Mouse (Mus musculus) CD4-positive, CD25-positive, alpha-beta regulatory T cell, adult 2 months (primary cell): Measurements from ENCODE around the gene Vdr.
"Not testable (repeated sequence)": the region's sequence is repeated elsewhere in the genome, so short reads cannot be mapped to it uniquely, and the experiment has no call there.

Source experiments
- DNase-seq: peaks from one replicate; pipeline ENCODE4 v3.0.0-alpha.2; 2012; ENCODE audit warnings: low read depth, low spot score

The Vdr gene

DNA sequence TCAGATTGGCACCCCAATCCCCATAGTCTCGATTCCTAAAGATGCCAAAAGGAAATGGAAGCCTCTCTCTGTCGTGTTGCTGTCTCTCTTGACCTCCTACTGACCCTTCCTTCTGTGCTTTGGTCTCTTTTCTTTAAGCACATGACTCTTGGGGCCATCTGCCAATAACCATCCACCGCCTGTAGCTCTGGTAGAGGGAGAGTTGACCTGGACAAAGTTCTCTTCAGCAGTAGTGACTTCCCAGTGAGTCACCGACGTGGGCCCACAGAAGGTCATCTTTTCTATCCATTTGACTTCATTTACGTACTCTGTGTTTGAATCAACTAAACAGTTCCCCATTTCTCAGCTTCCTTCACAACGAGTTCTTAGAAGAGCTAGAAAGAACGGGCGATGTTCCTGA is 30.0 kb downstream of the Vdr start:
- no peak for DNase-seq

DNA sequence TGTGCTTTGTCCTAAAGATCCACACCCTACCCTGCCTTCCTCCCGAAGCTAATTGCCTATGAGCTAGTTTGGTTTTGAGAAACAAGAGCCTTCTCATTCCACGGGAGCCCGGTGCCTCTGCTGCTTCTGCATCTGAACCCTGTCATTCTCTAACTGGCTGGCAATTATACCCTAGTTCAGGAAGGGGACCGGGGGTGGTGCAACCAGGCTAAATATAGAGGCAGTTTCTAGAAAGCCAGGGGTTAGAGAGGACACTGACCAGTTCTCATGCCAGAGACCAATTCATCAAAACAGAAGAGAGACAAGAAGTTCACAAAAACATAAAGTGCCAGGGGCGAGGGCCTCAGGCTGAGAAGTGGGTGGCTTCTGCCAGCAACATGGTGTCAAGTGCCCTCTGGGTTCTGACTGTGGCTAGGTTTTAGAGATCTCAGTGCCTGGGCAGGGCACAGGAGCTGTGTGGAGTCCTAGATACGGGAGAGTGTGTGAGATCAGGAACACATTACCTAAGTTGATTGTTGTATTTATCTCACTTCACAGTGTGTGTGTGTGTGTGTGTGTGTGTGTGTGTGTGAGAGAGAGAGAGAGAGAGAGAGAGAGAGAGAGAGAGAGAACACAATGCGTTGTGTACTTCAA is 31.6 kb downstream of the Vdr start:
- no peak for DNase-seq

DNA sequence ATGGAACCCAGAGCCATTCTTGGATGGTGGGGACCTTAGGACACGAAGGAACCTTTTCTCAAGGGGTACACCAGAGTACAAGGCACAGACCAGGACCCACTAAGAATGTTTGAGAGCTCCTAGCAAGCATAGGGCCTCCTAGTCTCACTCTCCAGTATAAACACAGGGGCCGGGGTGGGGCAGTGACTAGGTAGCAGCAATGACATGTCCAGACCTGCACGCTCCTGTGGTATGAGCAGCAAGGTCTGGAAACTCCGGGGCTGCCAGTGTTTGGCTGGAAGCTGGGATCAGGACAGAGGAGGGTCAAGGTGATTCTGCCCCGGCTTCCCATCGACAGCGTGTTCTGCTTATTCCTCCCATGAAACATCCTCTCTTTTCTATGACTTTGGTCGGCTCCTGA is 34.6 kb downstream of the Vdr start:
- DNase-seq: no peak

DNA sequence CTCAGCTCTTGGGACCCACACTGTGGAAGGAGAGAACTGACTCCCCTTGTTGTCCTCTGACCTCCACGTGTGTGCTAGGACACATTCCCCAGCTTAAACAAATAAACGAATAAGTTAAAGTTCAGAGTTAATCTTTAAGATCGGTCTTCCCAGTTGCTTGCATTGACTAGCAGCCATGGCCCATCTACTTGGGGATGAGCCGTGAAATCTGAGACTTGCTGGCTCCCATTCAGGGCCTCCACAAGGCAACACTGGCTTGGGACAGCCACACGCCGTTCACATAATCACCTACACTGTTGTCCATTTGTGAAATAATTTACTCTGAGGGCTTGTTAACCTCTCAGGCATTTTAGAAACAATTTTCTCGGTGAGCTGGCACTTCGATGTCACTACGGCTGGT is 36.7 kb downstream of the Vdr start:
- no peak for DNase-seq

DNA sequence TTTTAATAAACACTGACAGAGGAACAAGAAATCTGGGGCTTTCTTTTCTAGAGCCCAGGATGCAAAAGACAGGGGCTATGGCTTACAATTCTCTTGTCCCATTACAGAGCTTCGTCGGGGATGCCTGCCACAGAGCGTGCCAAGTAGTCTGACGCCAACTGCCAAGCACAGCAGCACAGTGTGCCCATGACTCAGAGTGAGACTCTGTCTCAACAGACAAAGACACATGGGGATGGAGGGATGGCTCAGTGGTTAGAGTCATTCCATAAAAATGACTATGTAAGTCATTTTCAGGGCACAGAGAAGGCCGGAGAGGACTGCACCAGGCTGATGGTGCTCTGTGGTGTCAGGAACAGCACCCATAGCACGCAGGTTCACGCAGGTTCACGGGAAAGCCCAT is 38.3 kb downstream of the Vdr start:
- no peak for DNase-seq

DNA sequence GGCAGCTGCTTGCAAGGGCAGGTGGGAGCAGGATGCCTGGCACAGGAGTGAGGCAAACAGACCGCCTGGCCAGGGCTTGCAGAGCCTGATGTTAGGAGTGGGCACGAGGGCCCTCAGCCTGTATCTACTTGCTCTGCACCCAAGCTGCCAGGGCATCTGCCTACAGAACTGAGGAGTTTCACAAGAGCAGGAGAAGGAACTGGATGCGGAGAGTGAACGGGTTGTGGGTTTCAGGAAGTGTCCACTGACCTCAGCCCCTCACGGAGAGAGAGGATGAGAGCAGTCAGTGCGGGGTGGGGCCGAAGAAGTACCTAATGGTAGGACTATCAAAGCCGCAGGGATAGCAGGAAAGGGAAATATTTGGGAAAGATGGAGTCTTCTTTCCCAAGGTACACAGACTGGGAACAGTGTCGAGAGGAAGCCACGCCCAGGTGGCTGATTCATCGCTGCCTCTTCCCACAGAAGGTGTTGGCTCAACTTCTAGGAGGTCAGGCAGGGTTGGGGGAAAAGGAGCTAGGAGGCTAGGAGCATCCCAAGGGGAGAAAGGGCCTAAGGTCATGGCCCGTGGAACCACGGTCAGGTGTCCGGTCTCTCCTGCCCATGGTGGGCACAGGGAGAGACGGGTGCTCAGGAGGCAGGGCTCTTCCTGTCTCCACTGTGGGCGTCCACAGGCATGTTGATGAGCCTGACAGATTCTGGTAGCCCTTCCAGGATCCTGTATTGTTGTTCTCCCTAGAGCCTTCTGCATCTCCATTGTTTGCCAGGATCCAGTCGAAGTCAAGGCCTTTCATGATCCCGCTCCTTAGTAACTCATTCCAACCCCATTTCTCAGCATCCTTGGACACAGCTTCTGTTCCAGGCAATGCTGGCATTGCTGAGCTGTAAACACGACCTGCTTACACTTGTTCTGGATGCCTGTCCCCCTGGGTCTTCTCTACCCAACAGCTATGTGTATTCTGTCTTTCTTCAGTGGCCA is 39.1 kb downstream of the Vdr start:
- no peak for DNase-seq

DNA sequence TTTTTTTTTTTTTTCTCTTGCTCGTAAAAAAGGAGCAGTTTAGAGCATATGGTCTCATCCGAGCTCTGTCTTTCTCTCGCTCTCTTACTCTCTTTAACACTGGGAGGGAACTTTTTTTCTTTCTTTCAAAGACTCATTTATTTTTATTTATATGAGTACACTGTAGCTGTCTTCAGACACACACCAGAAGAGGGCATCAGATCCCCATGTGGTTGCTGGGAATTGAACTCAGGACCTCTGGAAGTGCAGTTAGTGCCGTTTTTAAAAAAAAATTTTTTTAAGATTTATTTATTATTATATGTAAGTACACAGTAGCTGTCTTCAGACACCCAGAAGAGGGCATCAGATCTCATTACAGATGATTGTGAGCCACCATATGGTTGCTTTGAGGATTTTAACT is 40.3 kb downstream of the Vdr start:
- DNase-seq: not testable (repeated sequence)

DNA sequence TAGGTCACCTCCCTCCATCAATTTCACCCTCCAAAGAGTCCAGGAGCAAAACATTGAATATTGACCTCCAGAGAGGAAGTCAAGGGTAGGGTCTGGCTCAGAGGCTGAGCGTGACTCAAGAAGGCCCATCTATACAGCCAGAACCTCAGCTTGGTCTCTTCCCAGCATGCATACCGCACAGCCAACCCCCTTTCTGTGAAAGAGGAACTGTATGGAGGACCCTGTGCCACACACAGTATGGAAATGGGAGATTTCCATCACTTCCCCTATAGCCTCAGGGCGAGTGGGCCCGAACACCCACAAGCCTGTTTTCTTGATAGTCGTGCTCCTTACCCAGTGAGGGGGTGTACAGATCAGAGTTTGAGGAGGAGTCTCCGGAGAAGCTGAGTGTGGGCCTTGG is 41.4 kb downstream of the Vdr start:
- DNase-seq: no peak

DNA sequence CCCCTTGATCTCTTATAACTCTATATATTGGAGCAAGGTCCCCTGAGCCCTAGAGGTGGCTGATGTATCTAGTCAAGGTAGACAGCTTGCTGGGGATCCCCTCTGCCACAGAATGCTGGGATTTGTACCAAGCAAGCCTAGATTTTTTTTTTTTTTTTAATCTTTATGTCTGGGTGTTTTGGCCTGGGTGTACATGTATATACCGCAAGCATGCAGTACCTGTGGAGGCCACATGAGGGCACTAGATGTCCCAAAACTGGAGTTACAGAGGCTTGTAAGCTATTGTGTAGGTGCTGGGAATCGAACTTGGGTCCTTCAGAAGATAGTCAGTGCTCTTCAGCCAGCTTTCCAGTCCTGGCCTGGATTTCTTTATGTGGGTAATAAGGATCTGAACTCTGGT is 44.4 kb downstream of the Vdr start:
- DNase-seq: peak; percentile 23

DNA sequence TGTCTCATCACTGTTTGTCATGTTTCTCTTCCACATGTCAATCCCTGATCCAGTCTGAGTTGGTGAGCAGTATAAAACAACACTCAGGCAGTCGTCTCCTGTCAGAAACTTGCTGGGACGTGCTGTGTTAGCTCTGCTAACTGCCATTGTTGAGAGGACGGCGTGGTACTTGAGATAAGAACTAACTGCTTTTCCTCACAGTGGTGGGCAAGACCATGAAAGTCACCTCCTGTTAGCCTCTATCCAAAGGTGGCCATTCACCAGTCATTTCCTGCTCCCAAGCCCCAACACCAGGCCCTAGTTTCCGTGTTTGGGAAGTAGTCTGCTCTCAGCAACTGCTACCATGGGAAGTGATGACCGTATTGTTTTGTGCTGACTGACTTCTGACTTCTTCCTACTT is 45.3 kb downstream of the Vdr start:
- DNase-seq: no peak

DNA sequence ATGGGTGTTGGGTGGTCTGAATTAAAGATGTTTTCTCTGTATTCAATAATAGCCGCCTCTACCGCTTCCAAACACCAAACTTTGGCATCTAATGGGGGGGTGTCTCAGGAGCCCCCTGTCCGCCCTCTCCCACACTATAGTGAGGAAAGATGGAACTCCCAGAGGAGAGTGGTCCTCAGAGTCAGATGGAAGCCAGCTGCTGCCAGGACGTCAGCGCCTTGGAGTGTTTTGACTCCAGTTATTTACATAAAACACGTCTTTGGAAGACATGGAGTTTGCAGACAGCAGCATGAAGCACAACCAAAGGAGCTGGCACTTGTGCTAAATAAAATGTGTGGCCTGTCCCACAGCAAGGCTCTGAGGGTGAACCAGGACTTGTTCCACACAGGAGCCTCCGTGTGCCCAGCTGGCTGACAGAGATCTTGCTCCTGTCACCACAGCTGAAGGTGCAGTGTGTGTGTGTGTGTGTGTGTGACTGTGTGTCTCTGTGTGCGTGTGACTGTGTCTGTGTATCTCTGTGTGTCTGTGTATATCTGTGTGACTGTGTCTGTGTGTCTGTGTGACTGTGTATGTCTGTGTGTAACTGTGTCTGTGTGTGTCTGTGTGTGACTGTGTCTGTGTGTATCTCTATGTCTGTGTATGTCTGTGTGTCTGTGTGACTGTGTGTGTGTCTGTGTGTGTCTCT is 45.9 kb downstream of the Vdr start:
- DNase-seq: no peak

DNA sequence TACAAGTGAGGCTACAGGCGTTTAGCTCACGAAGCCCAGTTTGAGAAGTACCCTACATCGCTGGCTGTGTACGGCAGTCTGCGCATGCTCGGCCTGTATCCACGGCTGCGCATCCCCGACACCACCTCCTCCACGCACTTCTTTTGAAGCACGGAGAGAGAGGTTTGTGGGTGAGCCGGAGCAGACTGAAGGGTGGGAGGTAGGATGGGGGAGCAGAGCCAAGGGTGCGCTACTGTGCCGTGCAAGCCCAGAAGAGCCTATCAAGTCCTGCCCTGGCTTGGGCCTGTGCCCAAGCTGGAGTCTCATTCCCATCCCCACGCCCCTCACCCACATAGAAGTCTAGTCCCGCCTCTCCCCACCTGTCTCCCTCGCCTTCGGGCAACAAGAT is 46.9 kb downstream of the Vdr start:
- DNase-seq: no peak

DNA sequence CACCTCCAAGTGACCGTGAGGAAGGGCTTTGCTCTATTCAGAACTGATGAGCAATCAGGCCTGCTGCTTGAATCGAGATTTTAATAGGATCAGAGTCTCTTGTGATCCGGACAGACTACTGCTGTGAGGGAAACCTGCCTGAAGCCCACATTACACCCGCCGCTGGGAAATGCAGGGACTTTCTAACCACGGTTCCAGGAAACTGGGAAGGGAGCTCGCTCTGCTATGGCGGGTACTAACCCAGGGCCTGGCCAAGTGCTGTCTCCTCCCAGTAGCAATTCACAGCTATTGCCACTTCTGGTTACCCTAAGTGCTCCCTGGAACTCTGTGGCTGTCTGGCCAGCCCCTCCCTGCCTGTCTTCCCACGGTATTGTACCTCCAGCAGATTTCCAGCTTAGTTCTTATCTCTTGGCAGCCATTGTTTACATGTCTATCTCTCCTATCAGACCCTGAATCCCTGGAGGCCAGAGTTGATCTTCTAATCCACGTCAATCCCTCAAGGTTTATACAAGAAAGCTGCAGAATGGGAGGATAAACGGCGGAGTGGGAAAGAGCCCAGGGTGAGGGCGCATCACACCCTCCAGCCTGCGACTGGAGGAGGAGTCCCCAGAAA is 47.4 kb downstream of the Vdr start:
- DNase-seq: no peak

DNA sequence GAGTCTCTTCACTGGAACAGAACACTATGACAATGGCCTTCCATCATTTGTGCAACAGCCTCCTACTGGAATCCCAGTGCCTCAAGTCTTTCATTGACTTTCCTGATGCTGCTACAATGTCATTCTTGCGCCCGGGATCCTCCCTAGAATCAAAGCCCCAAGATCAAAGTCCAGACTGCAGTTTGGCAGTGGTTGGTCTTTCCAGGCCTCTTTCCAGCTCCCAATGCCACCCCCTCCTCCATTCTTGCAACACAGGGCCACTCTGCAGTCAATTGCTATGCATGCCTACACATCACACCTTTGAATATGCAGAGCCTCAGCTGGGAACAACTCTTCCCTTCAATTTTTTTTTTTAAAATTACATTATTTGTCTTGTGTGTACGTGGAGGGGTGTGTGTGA is 50.1 kb downstream of the Vdr start:
- no peak for DNase-seq

DNA sequence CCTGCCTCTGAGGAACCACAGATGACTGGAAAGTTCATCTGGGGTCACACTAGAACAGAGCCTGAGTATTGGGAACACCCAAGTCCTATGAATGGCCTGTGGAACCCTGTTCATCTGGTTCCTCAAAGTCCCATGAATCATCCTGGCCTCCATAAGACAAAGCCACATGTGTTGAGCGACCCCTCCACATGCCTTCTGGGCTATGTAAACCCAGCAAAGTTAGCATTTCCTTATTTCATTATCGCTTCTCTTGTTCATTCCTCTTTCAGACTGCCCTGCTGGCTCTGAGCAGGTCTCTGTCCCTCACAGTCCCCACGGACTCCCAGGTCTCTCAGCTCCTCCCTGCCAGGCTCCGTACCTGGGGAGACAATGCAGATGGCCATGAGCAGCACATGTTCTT is 52.0 kb downstream of the Vdr start:
- no peak for DNase-seq

DNA sequence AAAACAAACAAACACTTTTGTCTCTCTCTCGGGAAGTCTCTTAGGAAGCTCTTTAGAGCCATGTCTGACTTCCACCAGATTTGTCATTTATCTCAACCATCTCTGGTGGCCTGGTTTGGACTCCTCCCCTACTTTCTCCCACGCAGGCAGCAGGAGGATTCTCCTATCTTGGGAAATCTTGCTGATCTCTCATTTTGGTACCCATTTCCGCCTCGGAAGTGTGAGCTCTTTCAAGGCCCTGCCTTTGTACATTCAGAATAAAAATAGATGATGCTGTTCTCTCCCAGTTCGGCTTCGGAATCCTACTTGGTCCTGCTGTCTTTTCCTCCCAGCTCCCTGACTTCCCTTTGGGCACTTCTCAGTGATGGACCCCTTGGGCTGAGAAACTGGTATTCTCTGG is 55.9 kb downstream of the Vdr start:
- no peak for DNase-seq

DNA sequence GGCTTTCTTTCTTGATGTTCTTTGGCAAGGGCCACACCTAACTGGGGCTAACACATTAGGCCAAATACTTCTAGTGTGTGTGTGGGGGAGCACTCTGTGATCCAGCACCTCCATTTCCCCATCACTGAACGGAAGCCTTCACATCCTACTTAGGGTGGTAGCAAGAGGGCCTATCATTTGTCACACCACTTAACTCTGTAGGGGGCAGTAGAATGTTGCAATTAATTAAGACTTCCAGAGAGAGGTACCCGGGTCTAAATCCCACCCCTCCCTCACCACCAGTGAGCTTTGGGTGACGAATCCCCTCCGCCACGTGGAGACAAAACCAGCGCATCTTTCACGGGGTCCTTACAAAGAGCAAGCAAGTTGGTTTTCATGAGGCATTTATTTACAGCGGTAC is 56.4 kb downstream of the Vdr start:
- no peak for DNase-seq

DNA sequence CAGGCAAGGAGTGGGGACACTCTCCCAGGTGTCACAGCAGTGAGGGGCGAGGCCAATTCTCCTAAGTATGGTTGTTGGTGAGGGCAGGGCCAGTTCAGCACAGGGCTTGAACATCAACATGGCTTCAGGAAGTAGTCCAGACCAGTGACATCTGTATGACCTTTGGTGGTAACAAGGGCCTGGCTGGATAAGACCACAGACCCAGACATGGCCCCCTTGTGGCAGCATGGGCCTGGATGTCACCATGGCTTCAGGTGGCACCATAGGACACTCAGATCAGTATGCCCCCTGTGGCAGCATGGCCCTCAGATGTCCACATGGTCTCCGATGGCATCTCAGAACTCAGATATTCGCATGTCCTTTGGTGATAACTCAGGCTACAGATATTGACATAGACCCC is 58.1 kb downstream of the Vdr start:
- no peak for DNase-seq

DNA sequence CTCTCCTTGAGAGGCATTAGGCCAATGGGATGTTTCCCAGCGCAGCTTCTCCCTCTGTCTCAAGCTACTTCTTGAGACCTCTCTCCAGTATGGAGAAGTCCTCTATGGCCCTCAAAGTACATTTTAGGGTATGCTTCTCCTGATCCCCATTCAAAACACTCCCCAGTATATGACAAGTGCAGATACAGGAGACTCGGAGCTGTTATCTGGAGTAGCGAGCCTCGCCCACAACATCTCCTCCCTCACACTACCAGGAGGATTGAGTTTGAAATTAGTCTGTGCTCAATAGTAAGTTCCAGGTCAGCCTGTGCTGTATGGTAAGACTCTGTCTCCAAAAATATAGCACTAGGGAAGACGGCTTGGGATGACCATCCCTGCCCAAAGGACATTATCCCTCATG is 59.4 kb downstream of the Vdr start:
- no peak for DNase-seq

DNA sequence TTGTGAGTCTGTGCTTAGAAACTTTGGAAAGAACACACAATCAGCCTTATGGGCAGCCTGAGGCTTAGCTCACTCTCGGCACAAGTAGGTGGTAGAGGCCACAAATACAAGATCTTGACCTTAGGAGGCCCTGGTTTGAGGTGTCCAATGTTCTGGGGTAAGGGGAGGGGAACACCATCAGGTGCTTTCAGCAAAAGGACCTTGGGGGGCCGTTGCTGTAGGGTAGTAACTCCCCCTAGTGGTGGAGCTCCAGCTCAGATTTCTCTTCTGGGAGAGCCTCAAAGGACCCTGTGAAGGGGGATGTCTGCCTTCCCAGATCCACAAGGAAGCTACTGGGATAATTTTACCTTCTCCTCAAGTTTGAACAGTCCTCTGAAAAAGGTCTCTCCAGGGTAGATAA is 60.0 kb downstream of the Vdr start:
- DNase-seq: peak; percentile 75

DNA sequence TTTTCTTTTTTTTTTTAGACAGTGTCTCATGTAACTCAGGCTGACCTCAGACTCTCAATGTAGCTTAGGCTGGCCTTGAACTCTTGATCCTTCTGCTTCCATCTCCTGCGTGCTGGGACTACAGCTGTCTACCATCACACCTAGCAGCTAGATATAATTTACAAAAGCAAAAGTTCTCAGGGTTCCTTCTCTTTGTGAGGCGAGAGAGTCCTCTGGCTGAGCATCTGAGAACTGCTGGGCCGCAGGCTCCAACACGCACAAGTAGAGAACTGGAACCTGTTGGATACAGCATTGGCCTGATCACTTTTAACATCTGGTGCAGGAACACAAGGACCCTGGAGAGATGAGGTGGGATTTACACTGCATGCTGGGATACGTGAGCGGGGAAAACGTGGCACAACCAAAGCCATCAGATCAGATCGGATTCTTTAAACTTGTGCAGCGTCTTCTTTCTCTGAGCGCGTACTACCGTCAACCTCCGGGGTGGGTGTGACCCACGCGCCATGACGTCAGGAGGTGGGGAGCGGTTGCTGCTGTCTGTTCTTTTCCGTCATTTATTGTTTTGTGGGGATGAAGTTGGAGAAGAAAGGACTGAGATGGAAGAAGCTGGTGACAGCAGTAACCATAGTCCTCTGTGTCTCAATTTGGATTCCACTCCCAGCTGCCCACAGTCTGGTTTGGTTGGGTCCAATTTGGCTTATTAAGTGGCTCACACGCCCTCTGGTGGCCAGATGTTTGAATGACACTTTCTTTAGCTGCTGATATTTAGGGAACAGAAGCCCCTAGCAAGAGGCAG is 61.1 kb downstream of the Vdr start:
- DNase-seq: peak; percentile 93
